8 mouse cellular contexts compared by ENCODE assay signal in the genomic region with DNA sequence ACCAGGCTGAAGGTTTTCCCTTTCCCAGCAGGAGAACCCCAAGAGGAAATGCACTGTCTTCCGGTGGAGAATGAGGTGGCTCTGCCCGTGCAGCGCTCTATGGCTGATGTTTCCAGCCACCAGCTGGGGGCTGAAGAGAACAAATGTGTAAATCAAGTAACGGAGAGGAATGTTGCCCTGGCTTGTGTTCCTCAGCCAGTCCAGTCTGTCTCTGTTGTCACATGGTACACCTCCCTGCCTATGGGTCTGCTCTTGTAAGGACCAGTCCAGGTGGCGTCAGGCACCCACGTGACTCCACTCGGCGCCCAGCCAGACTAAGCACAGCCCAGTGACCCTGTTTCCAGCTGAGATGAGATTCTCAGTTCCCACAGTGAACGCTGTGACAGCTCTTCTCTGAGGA. TPM values are rescaled to one million over a fixed set of nuclear protein-coding genes. Genes with fewer than 3 reads are reported as not detected.
A peak's percentile ranks its signal among the peaks of the same experiment; 100 is the strongest.
DNase-seq lines count a peak whose midpoint lies in the region; ATAC-seq and TF ChIP-seq lines count a peak whose summit lies in the region.

No protein-coding gene starts in this region.

- peak; percentile 25 for DNase-seq in ovary, adult 18-20 months (ENCODE audit: low spot score)
- no peak for DNase-seq in ovary, postnatal 10 days (ENCODE audit: low spot score)
- peak; percentile 73 for DNase-seq in embryo, embryonic 11 days
- peak; percentile 90 for DNase-seq in heart, embryonic 10.5 days (ENCODE audit: low spot score)
- peak; percentile 67 for DNase-seq in kidney, adult 2 months
- no peak for DNase-seq in natural killer cell, adult 2 months (ENCODE audit: low spot score in 2 of 2)

- H3K36me3 ChIP-seq in heart, embryonic 10.5 days: no peaks in the 10 kb centered on the region
- no peaks in the 10 kb centered on the region for H3K36me3 ChIP-seq in kidney, adult 2 months (ENCODE audit: control insufficient read depth, insufficient read depth, low read length)
- H3K36me3 ChIP-seq in lung, embryonic 16.5 days (ENCODE audit: control insufficient read depth, insufficient read depth, low read length): no peaks in the 10 kb centered on the region
- no peaks in the 10 kb centered on the region for H3K36me3 ChIP-seq in stomach, embryonic 14.5 days (ENCODE audit: control insufficient read depth, insufficient read depth, low read length)

- H3K4me1 ChIP-seq in heart, embryonic 10.5 days: peaks cover 8% of the 10 kb centered on the region; the same call in 1 of the 2 replicates
- no peaks in the 10 kb centered on the region for H3K4me1 ChIP-seq in kidney, adult 2 months (ENCODE audit: control insufficient read depth, insufficient read depth, low read length)
- H3K4me1 ChIP-seq in lung, embryonic 16.5 days (replicated peaks; ENCODE audit: control insufficient read depth, insufficient read depth, low read length): peaks cover 7% of the 10 kb centered on the region
- H3K4me1 ChIP-seq in stomach, embryonic 14.5 days (ENCODE audit: control insufficient read depth, insufficient read depth, low read length): no peaks in the 10 kb centered on the region

- no peak for TF ChIP-seq POLR2A in kidney, adult 2 months (IDR thresholded peaks at IDR 0.05; ENCODE audit: low read depth, low read length)

- H3K27ac ChIP-seq in heart, embryonic 10.5 days: peak overlapping the region; percentile 49; the same call in 1 of the 2 replicates
- H3K27ac ChIP-seq in kidney, adult 2 months (ENCODE audit: insufficient read depth, low read depth, low read length): no peak overlapping the region
- no peak overlapping the region for H3K27ac ChIP-seq in lung, embryonic 16.5 days (ENCODE audit: low read length)
- H3K27ac ChIP-seq in stomach, embryonic 14.5 days (ENCODE audit: low read length): no peak overlapping the region

- ATAC-seq in lung, embryonic 16.5 days (ENCODE audit: low read depth): peak; percentile 93
- peak; percentile 92 for ATAC-seq in stomach, embryonic 14.5 days (ENCODE audit: insufficient number of reproducible peaks, insufficient read depth, low FRiP score, low read depth)

- H3K4me3 ChIP-seq in heart, embryonic 10.5 days: peak overlapping the region; percentile 40; the same call in 1 of the 2 replicates
- H3K4me3 ChIP-seq in kidney, adult 2 months (ENCODE audit: insufficient read depth, low read depth, low read length): no peak overlapping the region
- H3K4me3 ChIP-seq in lung, embryonic 16.5 days (ENCODE audit: low read length): no peak overlapping the region
- H3K4me3 ChIP-seq in stomach, embryonic 14.5 days (ENCODE audit: low read depth, low read length): no peak overlapping the region

- H3K9me3 ChIP-seq in heart, embryonic 10.5 days: no peaks in the 10 kb centered on the region
- peaks cover under 1% of the 10 kb centered on the region; the same call in 1 of the 2 replicates for H3K9me3 ChIP-seq in lung, embryonic 16.5 days (ENCODE audit: control insufficient read depth, low read length)
- no peaks in the 10 kb centered on the region for H3K9me3 ChIP-seq in stomach, embryonic 14.5 days (ENCODE audit: control insufficient read depth, low read depth, low read length)

- WGBS in heart, embryonic 10.5 days: 13% methylated on average over 9 of the region's 9 CpGs
- WGBS in kidney, adult 2 months: 15% methylated on average over 9 of the region's 9 CpGs
- WGBS in lung, embryonic 16.5 days: 14% methylated on average over 9 of the region's 9 CpGs
- WGBS in stomach, embryonic 14.5 days: 9% methylated on average over 9 of the region's 9 CpGs

- peaks cover 28% of the 10 kb centered on the region for H3K27me3 ChIP-seq in heart, embryonic 10.5 days (ENCODE audit: insufficient read depth, poor library complexity, severe bottlenecking)
- no peaks in the 10 kb centered on the region for H3K27me3 ChIP-seq in kidney, adult 2 months (replicated peaks; ENCODE audit: control insufficient read depth, insufficient read depth, low read length)
- peaks cover 10% of the 10 kb centered on the region; the same call in 1 of the 2 replicates for H3K27me3 ChIP-seq in lung, embryonic 16.5 days (ENCODE audit: control insufficient read depth, insufficient read depth, low read depth, low read length)
- no peaks in the 10 kb centered on the region for H3K27me3 ChIP-seq in stomach, embryonic 14.5 days (ENCODE audit: control insufficient read depth, insufficient read depth, low read length)

- peak overlapping the region; percentile 31 for H3K4me2 ChIP-seq in lung, embryonic 16.5 days (ENCODE audit: low read depth, low read length)
- H3K4me2 ChIP-seq in stomach, embryonic 14.5 days (replicated peaks; ENCODE audit: low read depth, low read length): peak overlapping the region; percentile 30

- no peak for TF ChIP-seq CTCF in kidney, adult 2 months (conservative IDR thresholded peaks at IDR 0.05; ENCODE audit: insufficient read depth, insufficient read length, low read depth, low read length)

- H3K9ac ChIP-seq in lung, embryonic 16.5 days (ENCODE audit: low read length): no peak overlapping the region
- H3K9ac ChIP-seq in stomach, embryonic 14.5 days (replicated peaks; ENCODE audit: low read depth, low read length): no peak overlapping the region

RNA-seq across cellular contexts. Expression of a gene that starts 34.7 kb away (rescaled TPM):
- polyA plus RNA-seq in heart, embryonic 10.5 days (2016; fragmentation: Nextera tagmentation; extraction: Ambion mirVana): not detected in 2 replicates
- 0.12 TPM in 1 of 2 replicates, not detected in the other for polyA plus RNA-seq in kidney, adult 2 months (2012; rRNA removed)
- 0.19 TPM in 1 of 2 replicates, not detected in the other for polyA plus RNA-seq in lung, embryonic 16.5 days (2015; fragmentation: Nextera tagmentation; extraction: Ambion mirVana)
- polyA plus RNA-seq in stomach, embryonic 14.5 days (2014; fragmentation: Nextera tagmentation; extraction: Ambion mirVana): not detected in 2 replicates

Comparison
In these comparisons a context has a peak if more than half of its experiments do, and no peak if none do; other contexts are left out.
1. DNase-seq: peak in ovary, adult 18-20 months (single experiment), embryo, embryonic 11 days (single experiment), heart, embryonic 10.5 days (single experiment) and kidney, adult 2 months (single experiment); none in ovary, postnatal 10 days (single experiment) and natural killer cell, adult 2 months (0 of 2).